Mouse (Mus musculus) sigmoid colon, adult 10 weeks (tissue): ENCODE results near the gene Prl2c3. TPM values are rescaled to one million over a fixed set of nuclear protein-coding genes. Genes with fewer than 3 reads are reported as not detected.

Experiments
- polyA plus RNA-seq: library from polyadenylated mRNA; stranded (reverse); fragments of 350-450 nt; fragmentation: Illumina TruSeq; extraction: RNeasy Lipid Tissue Mini Kit (QIAGEN cat#74804); gene quantifications from one replicate; pipeline ENCODE4 v1.2.3, GENCODE M21; 2014; ENCODE audit warnings: low read depth, low replicate concordance

Gene Prl2c3
- polyA plus RNA-seq = not detected

GRCm38 (mm10) chr13:12799979-12800378 lies at the start of gene Prl2c3:
Gene Prl2c3, minus strand, starts transcription at chr13:12800079.

Other genes starting within 250 kb of the Prl2c3 start
- 14.5 TPM for gene Ero1lb, start 234.2 kb downstream of the Prl2c3 start, polyA plus RNA-seq
- gene Prl2c2, start 205.3 kb upstream of the Prl2c3 start, polyA plus RNA-seq = not detected